13 mouse cellular contexts compared by ENCODE assay signal in genomic region chr12:104904138-104904537, GRCm38 (mm10). TPM values are rescaled to one million over a fixed set of nuclear protein-coding genes. Genes with fewer than 3 reads are reported as not detected.
A peak's percentile ranks its signal among the peaks of the same experiment; 100 is the strongest.
DNase-seq lines count a peak whose midpoint lies in the region; ATAC-seq and TF ChIP-seq lines count a peak whose summit lies in the region.
"Had no signal": no experiment of that assay in that cellular context is flagged by ENCODE, and none has a peak within 500 bp of the region (broad histone marks: within the 10 kb centered on the region; RNA-seq: fewer than 3 reads in every experiment).

No protein-coding gene starts in this region.

- no peak for TF ChIP-seq RAD21 in CH12.LX (IDR thresholded peaks at IDR 0.05; ENCODE audit: low read depth, low read length)

- peak; percentile 49; the same call in 1 of the 2 replicates for ATAC-seq in liver, postnatal 0 days
- no peak for ATAC-seq in liver, embryonic 12.5 days
- ATAC-seq in megakaryocyte, adult 5-6 weeks (ENCODE audit: poor library complexity, severe bottlenecking), result no peak
- ATAC-seq: inflammation-experienced regulatory T-cells, adult 6 months had no signal

- 0 out of 2 replicates have a peak, but pooled peaks cover 3% of the 10 kb centered on the region for H3K9me3 ChIP-seq in liver, postnatal 0 days (ENCODE audit: low read length)
- 0 out of 2 replicates have a peak, but pooled peaks cover 5% of the 10 kb centered on the region for H3K9me3 ChIP-seq in liver, embryonic 12.5 days (replicated peaks)
- peaks cover 5% of the 10 kb centered on the region for H3K9me3 ChIP-seq in CH12.LX (replicated peaks; ENCODE audit: low read length)
- H3K9me3 ChIP-seq: heart, embryonic 10.5 days had no signal

- H3K36me3 ChIP-seq in liver, postnatal 0 days (replicated peaks; ENCODE audit: insufficient read depth, low read length), result no peaks in the 10 kb centered on the region
- H3K36me3 ChIP-seq in liver, embryonic 12.5 days, result no peaks in the 10 kb centered on the region
- no peaks in the 10 kb centered on the region for H3K36me3 ChIP-seq in CH12.LX (replicated peaks in 1 of 2; ENCODE audit: control insufficient read depth in 1 of 2, insufficient read depth in 1 of 2, low read length in 1 of 2)
- H3K36me3 ChIP-seq: heart, embryonic 10.5 days; midbrain, embryonic 12.5 days had no signal

- no peak overlapping the region for H3K4me2 ChIP-seq in liver, postnatal 0 days (ENCODE audit: low read depth, low read length)
- H3K4me2 ChIP-seq in liver, embryonic 12.5 days, result no peak overlapping the region
- no peak overlapping the region for H3K4me2 ChIP-seq in CH12.LX (ENCODE audit: insufficient read depth, low read depth, poor library complexity, severe bottlenecking)
- H3K4me2 ChIP-seq: midbrain, embryonic 12.5 days had no signal

- no peak overlapping the region for H3K4me3 ChIP-seq in liver, postnatal 0 days (ENCODE audit: low read depth, low read length)
- no peak overlapping the region for H3K4me3 ChIP-seq in liver, embryonic 12.5 days
- H3K4me3 ChIP-seq in CH12.LX (replicated peaks in 1 of 3; ENCODE audit: low read depth in 2 of 3, low read length in 2 of 3, poor library complexity in 1 of 3), result no peak overlapping the region
- H3K4me3 ChIP-seq: heart, embryonic 10.5 days; midbrain, embryonic 12.5 days had no signal

- no peaks in the 10 kb centered on the region for H3K27me3 ChIP-seq in liver, postnatal 0 days (ENCODE audit: insufficient read depth, low read length)
- H3K27me3 ChIP-seq in liver, embryonic 12.5 days (replicated peaks), result peaks cover 8% of the 10 kb centered on the region; the same call in 1 of the 2 replicates
- H3K27me3 ChIP-seq in CH12.LX (replicated peaks), result peaks cover 13% of the 10 kb centered on the region

- dilution Hi-C loops in CH12.LX (cut with MboI; ENCODE audit: extremely low pct_ligation_motif_present, extremely low pct_unique_long_range_greater_than_20kb, low sequenced_read_pairs), result no loop called here

- in situ Hi-C loops in CH12.LX (cut with MboI; ENCODE audit: low pct_ligation_motif_present, low pct_unique_long_range_greater_than_20kb, low sequenced_read_pairs), result no loop called here

- H3K9ac ChIP-seq in liver, postnatal 0 days (replicated peaks), result no peak overlapping the region
- H3K9ac ChIP-seq in liver, embryonic 12.5 days, result no peak overlapping the region
- no peak overlapping the region for H3K9ac ChIP-seq in CH12.LX (ENCODE audit: insufficient read depth, low read depth)
- H3K9ac ChIP-seq: midbrain, embryonic 12.5 days had no signal

- no peak for TF ChIP-seq POLR2A in CH12.LX (IDR thresholded peaks at IDR 0.05; ENCODE audit: low read depth, low read length)

- no peaks in the 10 kb centered on the region for H3K79me2 ChIP-seq in CH12.LX (replicated peaks; ENCODE audit: control insufficient read depth, extremely low read depth, insufficient read depth, poor library complexity, severe bottlenecking)

- DNase-seq in liver, postnatal 0 days, result no peak
- peak; percentile 17 for DNase-seq in CH12.LX (ENCODE audit: extremely low read depth)
- DNase-seq in fibroblast of lung, adult 2 months (ENCODE audit: low read depth), result peak; percentile 91
- peak; percentile 54 for DNase-seq in mesoderm, embryonic 11.5 days (ENCODE audit: low read depth, low spot score)
- no peak for DNase-seq in adrenal gland, postnatal 25 days
- no peak for DNase-seq in frontal cortex, postnatal 10 days (ENCODE audit: low spot score in 2 of 2)
- DNase-seq: cerebellum, adult 11 months; thymus, postnatal 14 days had no signal

- H3K27ac ChIP-seq in liver, postnatal 0 days (ENCODE audit: low read depth), result no peak overlapping the region
- H3K27ac ChIP-seq in liver, embryonic 12.5 days, result no peak overlapping the region
- no peak overlapping the region for H3K27ac ChIP-seq in CH12.LX (ENCODE audit: insufficient read depth, low read depth)
- H3K27ac ChIP-seq: heart, embryonic 10.5 days; midbrain, embryonic 12.5 days had no signal

- no peak for TF ChIP-seq CTCF in liver, postnatal 0 days (IDR thresholded peaks at IDR 0.05; ENCODE audit: low read depth)
- TF ChIP-seq CTCF in CH12.LX (conservative IDR thresholded peaks at IDR 0.05 in 1 of 2, IDR thresholded peaks at IDR 0.05 in 1 of 2; ENCODE audit: low read depth in 2 of 2, low read length in 2 of 2), result no peak

- no peak for TF ChIP-seq EP300 in liver, postnatal 0 days (IDR thresholded peaks at IDR 0.05; ENCODE audit: low read depth)
- TF ChIP-seq EP300 in CH12.LX (IDR thresholded peaks at IDR 0.05; ENCODE audit: low read length), result no peak

- WGBS in liver, postnatal 0 days (ENCODE audit: insufficient replicate concordance), result 31% methylated on average over 5 of the region's 5 CpGs
- WGBS in liver, embryonic 12.5 days (ENCODE audit: insufficient replicate concordance), result 32% methylated on average over 5 of the region's 5 CpGs

- H3K4me1 ChIP-seq in liver, postnatal 0 days (ENCODE audit: insufficient read depth), result no peaks in the 10 kb centered on the region
- H3K4me1 ChIP-seq in liver, embryonic 12.5 days, result no peaks in the 10 kb centered on the region
- peaks cover 6 to 16% of the 10 kb centered on the region in 2 experiments for H3K4me1 ChIP-seq in CH12.LX (ENCODE audit: control insufficient read depth in 1 of 2, insufficient read depth in 2 of 2)

TF ChIP-seq in CH12.LX, 34 proteins besides CTCF, POLR2A, EP300 and RAD21:
- TF ChIP-seq NRF1 (IDR thresholded peaks at IDR 0.05; ENCODE audit: low read depth, low read length) (no peak), ETS1 (conservative IDR thresholded peaks at IDR 0.05; ENCODE audit: low read depth, low read length) (peak; percentile 48)

RNA-seq across cellular contexts. Expression of gene Clmn, which starts 39.3 kb away (rescaled TPM):
- 1.9 and 2.5 TPM in 2 replicates for polyA plus RNA-seq in liver, postnatal 0 days (2015; fragmentation: Nextera tagmentation; extraction: Ambion mirVana)
- polyA plus RNA-seq in liver, embryonic 12.5 days (2016; fragmentation: Nextera tagmentation; extraction: Ambion mirVana), result 0.37 and 0.38 TPM in 2 replicates
- total RNA-seq in CH12.LX (2012; rRNA removed), result not detected in 2 replicates
- not detected in 2 replicates for total RNA-seq in CH12.LX (2014; rRNA removed)
- not detected in 2 replicates for polyA plus RNA-seq in CH12.LX (2012; ENCODE audit: insufficient read length, low read depth)
- total RNA-seq in adrenal gland, postnatal 25 days (2021), result 8.5 and 12.4 TPM in 2 replicates
- total RNA-seq in megakaryocyte, adult 5-6 weeks (2015), result 0.22 and 0.46 TPM in 2 replicates
- 0.04 TPM in 1 of 2 replicates, not detected in the other for total RNA-seq in megakaryocyte, adult 5-6 weeks (2017)

Comparison
In these comparisons a context has a peak if more than half of its experiments do, and no peak if none do; other contexts are left out.
1. DNase-seq: peak in CH12.LX (single experiment), fibroblast of lung, adult 2 months (single experiment) and mesoderm, embryonic 11.5 days (single experiment); none in liver, postnatal 0 days (single experiment), adrenal gland, postnatal 25 days (single experiment) and frontal cortex, postnatal 10 days (0 of 2).